Mouse (Mus musculus): Measurements from ENCODE around the gene Gmeb1. TPM values are rescaled to one million over a fixed set of nuclear protein-coding genes. Genes with fewer than 3 reads are reported as not detected.

Gmeb1 gene
- total and polyA plus RNA-seq, 3 experiments: 7.9 to 19.3 (median 9.0) TPM

- TF ChIP-seq E2F4 (IDR thresholded peaks at IDR 0.05; ENCODE audit: insufficient replicate concordance, low read depth, low read length): no peak
- H3K4me3 ChIP-seq (replicated peaks in 1 of 3; ENCODE audit: low read depth in 2 of 3, low read length in 2 of 3, poor library complexity in 1 of 3): no peak overlapping the region
- dilution Hi-C loops (cut with MboI; ENCODE audit: extremely low pct_ligation_motif_present, extremely low pct_unique_long_range_greater_than_20kb, low sequenced_read_pairs): no loop called here
Observed at GRCm38 (mm10) chr4:132301486-132301885, 40.1 kb upstream of the Gmeb1 start.

DNA sequence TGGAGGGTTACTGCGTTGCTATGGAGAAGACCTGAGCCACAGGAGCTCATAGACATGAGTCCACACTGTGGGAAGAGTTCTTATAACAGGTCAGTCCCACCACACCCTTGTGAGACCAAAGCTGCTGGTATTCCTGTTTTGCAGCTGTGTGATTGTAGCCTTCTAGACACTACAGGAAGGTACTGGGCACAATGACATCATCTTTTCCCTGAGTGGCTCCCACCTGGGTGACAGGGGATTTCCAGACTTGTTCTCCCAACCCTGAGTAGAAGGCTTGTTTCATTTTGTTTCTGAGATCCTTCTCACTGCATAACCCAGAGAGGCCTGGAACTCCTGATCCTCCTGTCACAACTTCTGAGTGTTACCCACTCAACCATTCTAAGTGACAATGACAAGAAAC lies 38.4 kb upstream of the Gmeb1 start:
- TF ChIP-seq JUND (conservative IDR thresholded peaks at IDR 0.05; ENCODE audit: low read depth, low read length) (peak; percentile 90), ZC3H11A (IDR thresholded peaks at IDR 0.05; ENCODE audit: low read depth, low read length) (no peak), CHD2 (IDR thresholded peaks at IDR 0.05; ENCODE audit: low read length) (no peak), EP300 (IDR thresholded peaks at IDR 0.05; ENCODE audit: low read length) (peak; percentile 85), TCF12 (IDR thresholded peaks at IDR 0.05; ENCODE audit: low read depth, low read length) (peak; percentile 63; the same call in 1 of the 2 replicates), NELFE (IDR thresholded peaks at IDR 0.05; ENCODE audit: low read depth, low read length) (0 out of 2 replicates have a peak, but pooled peaks have one; percentile 25), JUN (IDR thresholded peaks at IDR 0.05; ENCODE audit: insufficient read depth, low read depth, low read length) (peak; percentile 93), MEF2A (IDR thresholded peaks at IDR 0.05; ENCODE audit: borderline replicate concordance, low read depth, low read length) (peak; percentile 63; the same call in 1 of the 2 replicates), TBP (conservative IDR thresholded peaks at IDR 0.05; ENCODE audit: low read depth, low read length) (0 out of 2 replicates have a peak, but pooled peaks have one; percentile 44), ETS1 (conservative IDR thresholded peaks at IDR 0.05; ENCODE audit: low read depth, low read length) (peak; percentile 84), CHD1 (IDR thresholded peaks at IDR 0.05; ENCODE audit: low read depth, low read length) (no peak), IRF4 (IDR thresholded peaks at IDR 0.05; ENCODE audit: low read depth, low read length) (peak; percentile 23; the same call in 1 of the 2 replicates), UBTF (IDR thresholded peaks at IDR 0.05; ENCODE audit: low read depth, low read length) (no peak), MYC (IDR thresholded peaks at IDR 0.05; ENCODE audit: low read depth, low read length) (peak; percentile 17; the same call in 1 of the 2 replicates), RAD21 (IDR thresholded peaks at IDR 0.05; ENCODE audit: low read depth, low read length) (no peak)
- no peaks in the 10 kb centered on the region for H3K9me3 ChIP-seq (replicated peaks; ENCODE audit: low read length)
- no peaks in the 10 kb centered on the region for H3K79me2 ChIP-seq (replicated peaks; ENCODE audit: control insufficient read depth, extremely low read depth, insufficient read depth, poor library complexity, severe bottlenecking)
- H3K27ac ChIP-seq (ENCODE audit: insufficient read depth, low read depth): peak overlapping the region; percentile 63
- peaks cover 0 to 7% of the 10 kb centered on the region in 2 experiments for H3K36me3 ChIP-seq (replicated peaks in 1 of 2; ENCODE audit: control insufficient read depth in 1 of 2, insufficient read depth in 1 of 2, low read length in 1 of 2)
- H3K27me3 ChIP-seq (replicated peaks): no peaks in the 10 kb centered on the region
- H3K9ac ChIP-seq (ENCODE audit: insufficient read depth, low read depth): no peak overlapping the region
- H3K4me2 ChIP-seq (ENCODE audit: insufficient read depth, low read depth, poor library complexity, severe bottlenecking): peak overlapping the region; percentile 52; the same call in 1 of the 2 replicates
- no peak for DNase-seq (ENCODE audit: extremely low read depth)
- no peak overlapping the region for H3K4me3 ChIP-seq (replicated peaks in 1 of 3; ENCODE audit: low read depth in 2 of 3, low read length in 2 of 3, poor library complexity in 1 of 3)
- H3K4me1 ChIP-seq (ENCODE audit: control insufficient read depth in 1 of 2, insufficient read depth in 2 of 2): peaks cover 10 to 26% of the 10 kb centered on the region in 2 experiments
- dilution Hi-C loops (cut with MboI; ENCODE audit: extremely low pct_ligation_motif_present, extremely low pct_unique_long_range_greater_than_20kb, low sequenced_read_pairs) (no loop called here), in situ Hi-C loops (cut with MboI; ENCODE audit: low pct_ligation_motif_present, low pct_unique_long_range_greater_than_20kb, low sequenced_read_pairs) (loop anchor here (5.0 to 25.0 kb wide), 3 partner anchors 37 to 212 kb away; partner anchors contain the start of genes Phactr4 and Sesn2)

More at GRCm38 (mm10) chr4:132301486-132301885, 40.1 kb upstream of the Gmeb1 start:
- H3K9me3 ChIP-seq (replicated peaks; ENCODE audit: low read length): no peaks in the 10 kb centered on the region
- H3K79me2 ChIP-seq (replicated peaks; ENCODE audit: control insufficient read depth, extremely low read depth, insufficient read depth, poor library complexity, severe bottlenecking): no peaks in the 10 kb centered on the region
- peaks cover 10 to 26% of the 10 kb centered on the region in 2 experiments for H3K4me1 ChIP-seq (ENCODE audit: control insufficient read depth in 1 of 2, insufficient read depth in 2 of 2)
- H3K9ac ChIP-seq (ENCODE audit: insufficient read depth, low read depth): no peak overlapping the region
- no peaks in the 10 kb centered on the region for H3K27me3 ChIP-seq (replicated peaks)
- H3K27ac ChIP-seq (ENCODE audit: insufficient read depth, low read depth): no peak overlapping the region
- H3K4me2 ChIP-seq (ENCODE audit: insufficient read depth, low read depth, poor library complexity, severe bottlenecking): no peak overlapping the region
- no peaks in the 10 kb centered on the region for H3K36me3 ChIP-seq (replicated peaks in 1 of 2; ENCODE audit: control insufficient read depth in 1 of 2, insufficient read depth in 1 of 2, low read length in 1 of 2)
- in situ Hi-C loops (cut with MboI; ENCODE audit: low pct_ligation_motif_present, low pct_unique_long_range_greater_than_20kb, low sequenced_read_pairs): loop anchor here (5.0 to 25.0 kb wide), 2 partner anchors 36 to 211 kb away; partner anchors contain the start of gene Sesn2
- no peak for DNase-seq (ENCODE audit: extremely low read depth)

Measured in CH12.LX (cell line).